9 mouse cellular contexts compared by ENCODE assay signal in genomic region chrX:36988754-36989153, GRCm38 (mm10). TPM values are rescaled to one million over a fixed set of nuclear protein-coding genes. Genes with fewer than 3 reads are reported as not detected.
DNase-seq lines count a peak whose midpoint lies in the region; ATAC-seq lines count a peak whose summit lies in the region.
"Had no signal": no experiment of that assay in that cellular context is flagged by ENCODE, and none has a peak within 500 bp of the region (broad histone marks: within the 10 kb centered on the region; RNA-seq: fewer than 3 reads in every experiment).

No protein-coding gene starts in this region.

- no peaks in the 10 kb centered on the region for H3K36me3 ChIP-seq in erythroblast, embryonic 14.5 days (ENCODE audit: control insufficient read depth)
- H3K36me3 ChIP-seq in liver, embryonic 12.5 days, result no peaks in the 10 kb centered on the region
- H3K36me3 ChIP-seq in neural tube, embryonic 14.5 days (ENCODE audit: control insufficient read depth, insufficient read depth, low read length), result no peaks in the 10 kb centered on the region

- H3K4me1 ChIP-seq in erythroblast, embryonic 14.5 days (ENCODE audit: control insufficient read depth), result peaks cover 15% of the 10 kb centered on the region
- H3K4me1 ChIP-seq in liver, embryonic 12.5 days, result peaks cover 11% of the 10 kb centered on the region; the same call in 1 of the 2 replicates
- peaks cover 4% of the 10 kb centered on the region; the same call in 1 of the 2 replicates for H3K4me1 ChIP-seq in neural tube, embryonic 14.5 days (ENCODE audit: control insufficient read depth, insufficient read depth, low read length)

- H3K9ac ChIP-seq in liver, embryonic 12.5 days, result peak overlapping the region; percentile 62
- peak overlapping the region; percentile 62 for H3K9ac ChIP-seq in neural tube, embryonic 14.5 days (replicated peaks; ENCODE audit: low read depth, low read length)

- no peak for ATAC-seq in erythroblast, adult 5-6 weeks (replicated peaks; ENCODE audit: low FRiP score, poor library complexity, severe bottlenecking)
- ATAC-seq in liver, embryonic 12.5 days, result peak; percentile 68
- peak; percentile 63 for ATAC-seq in neural tube, embryonic 14.5 days (ENCODE audit: low read depth)

- no peaks in the 10 kb centered on the region for H3K9me3 ChIP-seq in erythroblast, embryonic 14.5 days (ENCODE audit: control insufficient read depth, low read length)
- no peaks in the 10 kb centered on the region for H3K9me3 ChIP-seq in liver, embryonic 12.5 days (replicated peaks)
- H3K9me3 ChIP-seq in neural tube, embryonic 14.5 days (ENCODE audit: control insufficient read depth, low read length), result no peaks in the 10 kb centered on the region

- no peaks in the 10 kb centered on the region; the same call in 1 of the 2 replicates for H3K27me3 ChIP-seq in erythroblast, embryonic 14.5 days (ENCODE audit: control insufficient read depth)
- H3K27me3 ChIP-seq in liver, embryonic 12.5 days (replicated peaks), result peaks cover 3% of the 10 kb centered on the region; the same call in 1 of the 2 replicates
- no peaks in the 10 kb centered on the region for H3K27me3 ChIP-seq in neural tube, embryonic 14.5 days (ENCODE audit: control insufficient read depth, insufficient read depth, low read length)

- WGBS in liver, embryonic 12.5 days (ENCODE audit: insufficient replicate concordance), result 15% methylated on average over 22 of the region's 23 CpGs
- WGBS in neural tube, embryonic 14.5 days, result 29% methylated on average over 21 of the region's 23 CpGs

- peak; percentile 33 for DNase-seq in CD4-positive helper T cell, adult 2 months (ENCODE audit: low read depth, low spot score)
- peak; percentile 39 for DNase-seq in embryo, embryonic 10.5 days (ENCODE audit: low spot score)
- peak; percentile 28 for DNase-seq in heart, postnatal 4 days
- no peak for DNase-seq in frontal cortex, postnatal 14 days (ENCODE audit: low spot score in 2 of 2)

- H3K27ac ChIP-seq in liver, embryonic 12.5 days, result no peak overlapping the region
- H3K27ac ChIP-seq in neural tube, embryonic 14.5 days (ENCODE audit: low read depth, low read length), result peak overlapping the region; percentile 78

- H3K4me3 ChIP-seq in erythroblast, embryonic 14.5 days (replicated peaks), result peak overlapping the region; percentile 66
- H3K4me3 ChIP-seq in liver, embryonic 12.5 days, result peak overlapping the region; percentile 65
- H3K4me3 ChIP-seq in neural tube, embryonic 14.5 days (ENCODE audit: low read depth, low read length), result peak overlapping the region; percentile 50

- H3K4me2 ChIP-seq in liver, embryonic 12.5 days, result peak overlapping the region; percentile 81
- peak overlapping the region; percentile 49 for H3K4me2 ChIP-seq in neural tube, embryonic 14.5 days (ENCODE audit: low read depth, low read length)

RNA-seq across cellular contexts. Expression of gene Sept6, which starts 2.8 kb away (rescaled TPM):
- 0.03 and 0.06 TPM in 2 replicates for polyA plus RNA-seq in erythroblast, embryonic 14.5 days (2012)
- total RNA-seq in erythroblast, adult 5-6 weeks (2015; ENCODE audit: low replicate concordance), result 8.6 and 12.5 TPM in 2 replicates
- 4.5 and 7.1 TPM in 2 replicates for total RNA-seq in erythroblast, adult 5-6 weeks (2017; ENCODE audit: low replicate concordance)
- 10 to 100 TPM; 44.5 to 47.9 TPM for total RNA-seq in heart, postnatal 4 days (2021)
- 6.1 and 6.2 TPM in 2 replicates for polyA plus RNA-seq in liver, embryonic 12.5 days (2016; fragmentation: Nextera tagmentation; extraction: Ambion mirVana)
- 79.6 and 82.8 TPM in 2 replicates for polyA plus RNA-seq in neural tube, embryonic 14.5 days (2014; fragmentation: Nextera tagmentation; extraction: Ambion mirVana)

RNA-seq across cellular contexts. Expression of gene Sowahd, which starts 59.9 kb away (rescaled TPM):
- 0.02 TPM in 1 of 2 replicates, not detected in the other for polyA plus RNA-seq in erythroblast, embryonic 14.5 days (2012)
- not detected in 2 replicates for total RNA-seq in erythroblast, adult 5-6 weeks (2015; ENCODE audit: low replicate concordance)
- total RNA-seq in erythroblast, adult 5-6 weeks (2017; ENCODE audit: low replicate concordance), result not detected in 2 replicates
- not detected for total RNA-seq in heart, postnatal 4 days (2021)
- 0.11 and 0.25 TPM in 2 replicates for polyA plus RNA-seq in liver, embryonic 12.5 days (2016; fragmentation: Nextera tagmentation; extraction: Ambion mirVana)
- polyA plus RNA-seq in neural tube, embryonic 14.5 days (2014; fragmentation: Nextera tagmentation; extraction: Ambion mirVana), result not detected in 2 replicates
- total RNA-seq: layer of hippocampus, postnatal 10 days had no signal

Comparison
In these comparisons a context has a peak if more than half of its experiments do, and no peak if none do; other contexts are left out.
1. DNase-seq: peak in CD4-positive helper T cell, adult 2 months (single experiment), embryo, embryonic 10.5 days (single experiment) and heart, postnatal 4 days (single experiment); none in frontal cortex, postnatal 14 days (0 of 2).
2. RNA of gene Sept6, which starts 2.8 kb away (polyA plus RNA-seq): 79.6 to 82.8 TPM in neural tube, embryonic 14.5 days; 6.1 to 6.2 TPM in liver, embryonic 12.5 days and 0.03 to 0.06 TPM in erythroblast, embryonic 14.5 days; every median in the first group is over 10 times any median in the second.
3. Peak in every context shown above with its lines, with median percentiles within 50 percentile points of each other: H3K4me3 ChIP-seq.